Mouse (Mus musculus) thymus, postnatal 25 days (tissue): ENCODE data around the gene Slc22a14.
"Not testable (repeated sequence)": the region's sequence is repeated elsewhere in the genome, so short reads cannot be mapped to it uniquely, and the experiment has no call there.

Experiments used
- DNase-seq: peaks from one replicate; pipeline ENCODE4 v3.0.0; 2022

The Slc22a14 gene

DNA sequence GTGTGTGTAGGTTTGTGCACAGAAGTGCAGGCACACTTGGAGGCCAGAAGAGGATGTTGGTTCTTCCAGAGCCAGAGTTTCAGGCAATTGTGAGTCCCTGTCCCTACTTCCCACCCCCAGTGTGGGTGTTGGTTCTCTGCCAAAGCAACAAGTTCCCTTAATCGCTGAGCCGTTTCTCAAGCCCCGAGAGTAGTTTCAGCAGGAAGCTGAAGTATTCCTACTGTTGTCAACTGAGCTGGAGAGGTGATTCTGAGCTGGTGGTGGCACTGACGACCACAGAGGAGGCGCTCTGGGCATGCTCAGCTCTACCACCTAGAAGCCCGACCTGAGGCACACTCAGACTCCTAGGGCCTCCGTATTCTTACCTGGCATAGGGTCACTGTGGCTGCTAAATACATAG, at the start of gene Slc22a14:
Slc22a14 (minus strand) TSS at position 270 of the 400 bp plus-strand sequence.
- no peak for DNase-seq

DNA sequence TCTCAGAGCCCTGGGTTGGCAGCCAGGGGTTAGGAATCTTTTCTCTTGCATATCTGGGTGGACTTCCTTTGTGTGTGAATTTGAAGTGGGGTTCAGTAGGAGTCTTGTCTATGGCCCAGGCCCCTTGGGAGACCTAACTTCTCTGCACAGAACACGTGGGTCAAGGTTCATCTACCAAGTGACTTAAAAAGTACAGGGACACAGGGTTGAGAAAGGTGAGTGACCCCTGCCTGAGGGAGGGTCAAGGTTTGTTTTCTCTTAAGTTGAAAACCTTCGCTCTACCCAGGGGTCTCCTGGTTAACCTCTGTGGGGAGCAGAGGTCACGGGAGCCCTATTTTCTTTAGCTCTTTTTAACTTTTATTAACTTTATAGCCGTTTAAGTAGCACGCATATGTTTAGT, 44.5 kb upstream of the Slc22a14 start:
- DNase-seq = no peak

DNA sequence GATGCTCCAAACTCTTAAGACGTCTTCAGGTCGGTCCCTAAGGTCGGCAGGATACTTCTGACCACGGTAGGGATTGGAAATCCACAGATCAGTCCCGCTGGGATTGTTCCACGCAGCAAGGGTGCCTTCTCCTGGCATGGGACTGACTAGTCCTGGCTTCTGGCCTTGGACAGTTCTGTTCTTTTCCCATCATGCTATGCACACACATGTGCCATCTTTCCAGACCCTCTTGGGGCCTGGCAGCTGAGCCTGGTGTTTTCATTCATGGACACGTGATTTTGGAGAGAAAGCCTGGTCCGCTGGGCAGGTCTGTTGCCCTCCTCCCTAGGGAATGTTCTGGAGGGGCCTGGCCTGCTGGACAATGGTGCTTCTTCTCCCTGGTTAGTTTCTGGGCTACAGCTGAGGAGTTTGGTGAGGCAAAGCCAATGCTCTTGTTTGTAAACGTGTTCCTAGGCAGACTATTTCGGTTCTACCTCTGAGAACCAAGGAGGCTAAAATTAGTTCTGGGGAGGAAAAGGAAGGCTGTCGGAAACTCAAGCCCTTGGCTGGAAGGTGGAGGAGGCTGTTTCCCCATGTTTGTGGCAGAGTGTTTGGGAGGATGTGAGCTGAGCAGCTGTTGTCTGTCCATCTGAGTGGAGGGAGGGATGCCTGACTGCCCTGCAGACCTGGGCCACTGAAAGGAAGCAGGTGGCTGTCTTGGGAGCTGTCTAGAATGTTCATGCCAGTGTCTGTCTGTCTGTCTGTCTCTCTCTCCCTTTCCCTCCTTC, 43.7 kb upstream of the Slc22a14 start:
- DNase-seq = no peak

DNA sequence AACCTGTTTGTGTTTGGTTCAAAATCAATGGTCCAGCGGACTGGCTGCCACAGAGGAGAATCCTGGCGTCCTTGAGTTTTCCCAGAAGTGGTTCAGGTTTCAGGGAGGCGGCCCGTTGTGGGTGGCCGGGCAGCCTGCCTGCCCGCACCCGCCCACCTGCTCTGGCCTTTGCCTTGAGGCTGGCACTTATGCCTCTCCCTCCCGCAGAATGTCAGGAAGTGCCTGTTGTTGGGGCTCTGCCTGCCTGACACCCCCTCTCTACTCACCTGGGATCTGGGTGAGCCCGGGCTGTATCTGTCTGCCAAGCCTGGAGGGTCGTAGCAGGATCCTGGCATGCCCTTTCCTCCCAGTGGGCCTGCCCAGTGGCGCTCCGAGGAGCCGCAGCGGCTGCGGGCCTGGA, 42.5 kb upstream of the Slc22a14 start:
- no peak for DNase-seq

DNA sequence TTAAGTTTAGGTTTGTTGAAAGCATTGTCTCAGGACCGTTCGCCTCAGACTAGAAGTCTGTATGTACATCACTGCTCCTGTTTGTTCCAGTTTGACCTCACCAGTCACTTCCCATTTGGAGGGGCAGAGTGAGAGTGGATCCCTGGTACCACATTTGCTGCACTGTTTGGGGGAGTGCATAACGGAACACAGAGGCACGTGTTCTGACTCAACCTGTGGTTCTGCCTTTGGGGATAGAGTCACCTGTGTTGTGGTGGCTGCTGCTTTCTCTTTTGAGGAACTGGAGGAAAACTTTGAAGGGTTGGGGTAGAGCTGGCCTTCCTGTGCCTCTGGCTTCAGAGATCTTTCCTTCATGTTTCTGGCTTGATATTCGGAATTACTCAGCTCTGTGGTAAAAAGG, 38.7 kb upstream of the Slc22a14 start:
- DNase-seq = peak; percentile 19

DNA sequence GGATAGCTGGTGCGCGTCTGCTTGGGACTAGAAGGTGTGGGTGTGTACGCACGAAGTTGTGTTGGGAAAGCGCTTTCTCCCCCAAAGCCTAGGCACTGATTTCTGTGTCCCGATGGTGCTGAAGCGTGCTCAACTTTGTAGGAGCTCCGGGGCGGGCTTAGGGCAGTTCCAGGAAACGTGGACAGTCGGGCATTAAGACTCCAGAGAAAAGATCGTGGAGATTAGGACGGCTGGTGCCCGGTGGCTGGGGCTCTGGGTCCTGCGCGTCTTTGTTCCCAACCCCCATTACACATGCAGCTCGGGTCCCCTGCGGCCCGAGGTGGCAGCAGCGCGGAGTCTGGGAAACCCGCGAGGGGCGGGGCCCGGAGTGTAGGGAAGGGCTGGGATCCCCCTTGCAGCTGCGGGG, 37.9 kb upstream of the Slc22a14 start:
- DNase-seq = peak; percentile 28

DNA sequence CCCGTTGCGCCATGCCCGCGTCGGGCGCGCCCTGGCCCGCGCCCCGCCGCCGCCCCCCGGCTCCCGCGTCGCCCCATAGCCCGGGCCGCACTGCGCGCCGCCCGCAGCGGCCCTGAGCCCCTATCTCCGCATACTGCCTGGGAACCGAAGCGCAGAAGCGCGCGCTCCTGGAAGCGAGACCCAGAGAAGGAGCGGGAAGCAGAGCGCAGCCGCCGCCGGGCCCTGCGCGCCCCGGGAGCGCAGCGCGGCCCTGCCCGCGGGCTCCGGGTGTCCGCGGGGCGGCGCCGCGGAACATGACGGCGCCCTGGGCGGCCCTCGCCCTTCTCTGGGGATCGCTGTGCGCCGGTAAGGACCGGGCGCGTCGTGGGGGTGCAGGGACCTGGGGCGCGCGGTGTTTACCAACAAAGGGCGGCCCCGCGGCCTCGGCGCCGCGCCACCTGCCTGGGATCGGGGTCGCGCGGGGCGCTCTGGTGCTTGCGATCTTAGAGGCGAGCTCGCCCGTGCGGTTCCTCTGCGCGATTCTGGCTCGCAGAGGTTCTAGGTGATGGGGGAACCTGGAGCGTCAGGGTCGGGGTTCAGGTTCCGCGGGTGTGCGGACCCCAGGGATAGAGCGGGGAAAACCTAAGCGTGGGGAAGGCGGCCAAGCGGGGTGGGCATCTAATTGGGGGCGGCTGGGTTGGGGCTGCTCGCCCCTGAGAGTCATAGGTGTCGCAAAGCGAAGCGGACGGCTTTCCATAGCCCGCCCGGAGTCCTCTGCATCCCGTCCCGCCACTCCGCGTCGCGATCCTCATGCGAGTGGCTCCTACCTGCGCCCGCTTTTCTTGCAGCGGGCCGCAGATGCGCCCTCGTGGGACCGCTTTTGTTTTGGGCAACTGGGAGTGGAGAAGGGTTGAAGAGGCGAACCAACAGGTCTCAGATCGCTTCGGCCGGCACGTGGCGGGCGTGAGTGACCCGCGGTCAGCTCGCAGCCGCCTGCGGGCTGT, 37.2 kb upstream of the Slc22a14 start:
- peak; percentile 55 for DNase-seq

DNA sequence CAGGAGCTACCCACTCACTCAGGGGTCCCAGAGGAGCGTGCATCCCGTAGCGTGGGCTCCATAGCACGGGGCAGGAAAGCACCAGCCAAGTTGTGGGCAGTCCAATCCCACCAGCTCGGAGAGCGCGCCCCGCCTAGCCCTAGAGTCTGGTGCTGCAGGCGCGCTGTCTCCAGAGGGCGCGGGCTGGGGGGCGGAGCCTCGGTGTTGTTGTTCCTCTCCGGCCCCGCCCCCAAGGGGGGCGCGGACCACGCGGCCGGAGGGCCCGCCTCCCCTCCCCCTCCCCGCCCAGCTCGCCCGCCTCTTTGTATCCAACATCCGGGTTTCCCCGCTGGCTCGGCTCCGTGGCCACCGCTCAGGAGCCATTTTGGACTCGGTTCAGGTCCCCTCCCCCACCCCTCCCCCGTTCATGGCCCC, 36.5 kb upstream of the Slc22a14 start, which contains the start of gene Acvr2b:
Acvr2b (plus strand) TSS at position 318 of the 414 bp plus-strand sequence.
- peak; percentile 92 for DNase-seq

DNA sequence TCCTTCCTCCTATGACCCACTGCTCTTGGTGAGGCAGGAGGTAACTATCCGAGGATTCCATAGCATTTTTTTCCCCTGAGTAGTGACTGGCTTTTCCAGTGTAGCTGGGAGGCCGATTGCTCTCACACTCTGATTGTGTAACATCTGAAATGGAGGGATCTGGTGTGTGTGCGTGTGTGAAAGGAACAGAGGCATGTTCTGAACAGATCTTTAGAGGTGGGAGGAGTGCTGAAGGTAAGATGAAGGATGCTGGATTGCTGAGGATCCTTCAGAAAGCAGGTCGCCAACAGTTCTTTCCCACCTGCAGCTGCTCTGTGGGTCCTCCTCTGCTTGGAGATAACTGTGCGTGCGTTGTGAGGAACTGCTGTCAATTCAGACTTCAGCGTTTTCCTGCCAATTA, 36.0 kb upstream of the Slc22a14 start:
- no peak for DNase-seq

DNA sequence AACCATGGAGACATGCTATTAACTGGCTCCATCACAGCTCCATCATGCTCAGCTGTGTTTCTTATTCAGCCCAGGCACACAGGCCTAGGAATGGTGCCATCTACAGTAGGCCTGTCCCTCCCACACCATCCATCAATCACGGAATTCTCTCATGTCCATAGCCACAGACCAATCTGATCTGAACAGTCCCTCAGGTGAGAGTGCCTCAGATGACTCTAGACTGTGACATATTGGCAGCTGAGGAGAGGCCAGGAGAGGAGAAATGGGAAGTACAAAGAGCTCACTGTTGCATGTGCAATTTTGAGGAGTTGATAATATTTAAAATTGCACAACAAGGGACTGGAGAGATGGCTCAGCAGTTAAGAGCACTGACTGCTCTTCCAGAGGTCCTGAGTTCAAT, 29.5 kb upstream of the Slc22a14 start:
- DNase-seq = no peak

DNA sequence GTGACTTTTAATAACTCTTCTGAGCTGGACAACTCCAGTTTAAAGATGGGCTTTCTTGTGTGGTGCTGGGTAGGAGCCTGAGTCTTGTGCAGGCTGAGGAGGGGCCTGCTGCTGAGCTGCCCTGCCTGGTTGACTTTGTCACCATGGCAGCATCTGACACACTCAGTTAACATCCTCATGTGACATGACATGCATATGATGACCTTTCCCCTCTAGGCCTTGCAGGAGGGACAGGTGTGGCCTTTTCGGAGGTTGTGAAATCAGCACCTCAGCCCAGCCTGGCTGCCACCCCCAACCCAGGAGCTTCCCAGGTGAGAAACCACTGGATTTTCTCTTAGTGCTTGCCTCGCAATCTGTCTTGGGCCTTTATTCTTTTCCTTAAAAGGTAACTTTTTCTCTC, 24.9 kb upstream of the Slc22a14 start:
- no peak for DNase-seq

DNA sequence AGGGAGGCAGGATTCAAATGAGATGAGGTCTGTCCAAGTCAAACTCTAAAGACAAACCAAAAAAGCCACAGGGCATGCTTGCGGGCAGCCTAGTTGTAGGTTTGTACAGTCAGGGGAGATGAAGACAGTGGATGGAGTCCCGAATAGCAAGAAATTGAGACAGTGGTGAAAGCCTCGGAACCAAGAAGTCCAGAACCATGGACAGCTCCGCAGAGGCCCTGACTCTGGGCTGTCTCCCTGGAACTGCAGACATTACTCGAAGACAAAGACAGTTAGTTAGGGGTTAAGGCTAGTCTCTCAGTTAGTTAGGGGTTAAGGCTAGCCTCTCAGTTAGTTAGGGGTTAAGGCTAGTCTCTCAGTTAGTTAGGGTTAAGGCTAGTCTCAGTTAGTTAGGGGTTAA, 23.6 kb upstream of the Slc22a14 start:
- DNase-seq = no peak

DNA sequence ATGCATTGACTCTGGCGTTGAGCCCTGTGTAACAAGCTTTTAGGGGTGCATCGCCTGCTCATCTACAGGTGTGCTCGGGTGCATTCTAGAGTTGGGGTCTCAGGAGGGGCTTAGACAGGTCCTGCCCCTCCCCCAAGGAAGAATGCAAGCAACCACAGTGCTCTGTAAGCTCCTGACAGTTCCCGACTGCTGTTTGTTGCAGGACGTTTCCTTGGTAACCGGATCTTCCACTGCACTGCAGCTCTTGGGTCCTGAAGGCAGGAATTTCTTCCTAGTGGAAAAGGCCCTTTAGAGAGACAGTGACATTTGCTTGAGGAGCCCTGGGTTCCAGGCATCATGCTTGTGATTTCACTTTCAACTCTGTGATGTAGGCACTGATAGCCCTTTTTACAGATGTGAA, 17.2 kb upstream of the Slc22a14 start:
- DNase-seq = no peak

DNA sequence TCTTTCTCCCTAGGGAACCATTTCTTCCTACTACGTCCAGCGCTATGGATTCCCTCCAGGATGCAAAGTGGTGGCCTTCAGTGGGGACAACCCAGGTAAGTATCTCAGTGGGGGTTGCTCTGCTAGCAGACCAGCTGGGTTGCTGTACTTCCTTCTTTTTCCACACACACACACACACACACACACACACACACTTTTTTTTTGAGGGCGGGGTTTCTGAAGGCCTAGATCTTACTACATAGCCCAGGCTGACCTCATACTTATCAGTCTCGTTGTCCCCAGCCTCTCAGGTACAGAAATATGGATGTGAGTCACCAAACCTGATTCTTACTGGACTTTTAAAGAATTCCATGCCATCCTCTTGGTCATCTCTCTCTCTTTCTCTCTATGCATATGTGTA, 12.9 kb upstream of the Slc22a14 start:
- no peak for DNase-seq

DNA sequence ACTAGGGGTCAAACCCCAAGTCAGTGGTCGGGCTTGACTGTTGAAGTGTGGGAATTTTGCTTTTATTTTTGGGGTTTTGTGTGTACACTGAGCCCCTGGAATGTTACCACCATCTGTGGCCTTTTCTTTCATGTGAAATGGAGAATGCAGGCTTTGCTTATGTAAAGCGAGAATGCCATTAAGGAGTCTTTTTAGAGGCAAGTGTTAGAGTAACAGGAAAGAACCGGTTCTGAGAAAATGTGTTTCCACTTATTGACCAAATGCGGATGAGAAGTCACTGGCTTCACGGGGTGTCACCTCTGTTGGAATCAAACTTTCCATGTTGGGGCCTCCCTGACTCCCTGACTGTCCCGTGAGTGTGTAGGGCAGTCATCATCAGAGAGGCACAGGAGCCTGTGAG, 10.2 kb upstream of the Slc22a14 start:
- no peak for DNase-seq

DNA sequence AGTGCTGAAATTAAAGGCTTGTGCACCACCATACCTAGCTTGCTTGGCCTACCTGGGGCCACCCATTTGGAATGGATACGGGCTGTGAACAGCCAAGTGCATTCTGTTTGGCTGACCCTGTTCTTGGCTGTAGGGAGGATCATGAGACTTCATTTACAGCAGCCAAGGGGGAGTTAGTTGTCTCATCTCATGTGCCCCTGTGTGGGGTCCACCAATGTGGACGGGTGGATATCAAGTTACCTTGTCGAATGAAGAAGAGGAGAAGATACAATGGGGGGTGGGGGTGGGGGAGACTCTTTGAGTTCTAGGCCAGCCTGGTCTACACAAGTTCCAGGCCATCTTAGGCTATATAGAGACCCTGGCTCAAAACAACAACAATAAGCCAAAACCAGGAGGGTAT, 9.7 kb upstream of the Slc22a14 start:
- no peak for DNase-seq

DNA sequence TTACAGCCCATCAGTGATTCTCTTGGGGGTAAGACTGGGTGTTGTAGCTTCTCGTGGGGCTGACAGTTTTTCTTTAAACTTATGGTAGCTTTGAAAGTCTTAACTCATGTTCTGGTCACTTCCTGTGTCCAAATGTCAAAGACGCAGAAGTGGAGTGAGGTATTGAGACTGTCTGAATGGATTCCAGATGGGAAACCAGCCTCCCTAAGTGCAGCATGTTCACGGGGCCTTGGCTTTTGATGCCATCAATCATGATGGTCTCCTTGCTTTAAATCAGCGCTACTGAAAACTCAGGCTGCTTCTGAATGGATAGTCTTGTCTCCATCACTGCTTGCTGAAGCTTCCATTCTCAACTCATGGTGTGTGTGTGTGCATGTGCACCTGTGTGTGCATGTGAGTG, 5.9 kb upstream of the Slc22a14 start:
- DNase-seq = no peak

DNA sequence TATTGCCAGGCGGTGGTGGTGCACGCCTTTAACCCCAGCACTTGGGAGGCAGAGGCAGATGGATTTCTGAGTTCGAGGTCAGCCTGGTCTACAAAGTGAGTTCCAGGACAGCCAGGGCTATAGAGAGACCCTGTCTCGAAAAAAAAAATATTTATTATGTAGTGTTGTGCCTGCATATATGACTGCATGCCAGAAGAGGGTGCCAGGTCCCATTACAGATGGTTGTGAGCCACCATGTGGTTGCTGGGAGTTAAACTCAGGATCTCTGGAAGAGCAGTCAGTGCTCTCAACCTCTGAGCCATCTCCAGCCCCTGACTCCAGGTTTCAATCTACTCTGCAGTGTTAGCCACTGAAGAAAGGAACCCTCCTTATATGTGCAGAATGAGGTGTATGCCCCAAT, 5.4 kb upstream of the Slc22a14 start:
- not testable (repeated sequence) for DNase-seq

DNA sequence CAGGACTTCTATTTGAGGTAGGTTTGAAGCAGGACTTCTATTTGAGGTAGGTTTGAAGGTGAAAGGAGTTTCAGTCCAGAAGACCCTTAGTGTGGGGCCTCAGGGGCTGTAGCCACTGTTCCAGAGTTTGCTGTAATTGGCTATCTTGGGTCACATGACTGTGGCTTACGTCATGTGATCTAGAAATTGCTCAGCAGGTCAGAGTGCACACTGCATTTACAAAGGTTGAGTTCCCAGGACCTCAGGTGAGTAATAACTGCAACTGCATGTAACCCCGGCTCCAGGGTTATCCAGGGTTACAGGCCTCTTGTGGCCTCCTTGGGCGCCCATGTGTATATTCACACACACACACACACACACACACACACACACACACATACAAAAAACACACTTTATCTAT, 3.0 kb upstream of the Slc22a14 start:
- no peak for DNase-seq

DNA sequence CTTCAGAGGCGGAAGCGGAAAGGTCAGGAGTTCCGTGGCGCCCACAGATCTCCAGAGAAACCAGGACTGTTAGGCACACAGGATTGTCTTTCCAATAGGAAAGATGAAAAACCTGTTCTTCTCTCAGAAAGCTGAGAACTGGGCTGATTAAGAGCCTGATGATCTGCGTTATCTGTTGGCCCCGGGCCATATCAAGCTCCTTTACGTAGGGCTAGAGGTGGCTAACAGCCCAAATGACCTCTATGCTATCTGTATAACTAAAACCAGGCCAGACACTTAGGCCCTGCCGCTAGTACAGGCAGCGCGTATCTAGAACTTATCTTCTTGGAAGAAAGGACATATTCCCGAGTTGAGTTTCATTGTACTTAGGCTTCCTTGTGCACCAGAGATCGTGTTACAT, 2.1 kb downstream of the Slc22a14 start:
- no peak for DNase-seq

DNA sequence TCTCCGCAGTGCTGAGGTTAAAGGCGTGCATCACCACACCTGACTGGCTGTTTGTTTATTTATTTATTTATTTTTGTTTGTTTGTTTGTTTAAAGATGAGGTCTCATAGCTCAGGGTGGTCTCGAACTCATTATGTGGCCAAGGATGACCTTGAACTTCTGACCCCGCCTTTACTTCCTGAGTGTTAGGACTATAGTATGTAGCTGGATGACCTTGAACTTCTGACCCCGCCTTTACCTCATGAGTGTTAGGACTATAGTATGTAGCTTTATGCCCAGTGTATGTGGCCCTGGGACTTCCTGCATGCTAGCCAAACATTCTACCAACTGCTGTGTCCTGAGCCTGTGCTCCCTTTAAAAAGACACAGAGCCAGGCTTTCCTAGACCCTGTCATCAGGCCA, 3.9 kb downstream of the Slc22a14 start:
- no peak for DNase-seq

DNA sequence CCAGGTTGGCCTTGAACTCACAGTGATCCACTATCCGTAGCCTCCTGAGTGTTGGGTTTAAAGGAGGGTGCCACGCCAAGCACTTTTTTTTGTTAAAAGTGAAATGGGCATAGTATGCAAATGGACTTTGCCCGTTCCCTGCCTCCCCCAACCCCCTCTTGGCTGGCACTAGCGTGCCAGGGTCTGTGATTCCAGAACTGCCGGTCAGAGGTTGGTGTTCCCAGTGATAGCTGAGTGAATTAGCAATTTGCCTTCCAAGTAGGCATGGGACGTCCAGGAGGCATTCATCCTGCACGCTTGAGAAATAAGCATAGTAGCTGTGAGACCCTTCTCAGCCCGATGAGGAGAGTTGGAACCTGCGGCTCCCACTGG, 7.3 kb downstream of the Slc22a14 start:
- no peak for DNase-seq

DNA sequence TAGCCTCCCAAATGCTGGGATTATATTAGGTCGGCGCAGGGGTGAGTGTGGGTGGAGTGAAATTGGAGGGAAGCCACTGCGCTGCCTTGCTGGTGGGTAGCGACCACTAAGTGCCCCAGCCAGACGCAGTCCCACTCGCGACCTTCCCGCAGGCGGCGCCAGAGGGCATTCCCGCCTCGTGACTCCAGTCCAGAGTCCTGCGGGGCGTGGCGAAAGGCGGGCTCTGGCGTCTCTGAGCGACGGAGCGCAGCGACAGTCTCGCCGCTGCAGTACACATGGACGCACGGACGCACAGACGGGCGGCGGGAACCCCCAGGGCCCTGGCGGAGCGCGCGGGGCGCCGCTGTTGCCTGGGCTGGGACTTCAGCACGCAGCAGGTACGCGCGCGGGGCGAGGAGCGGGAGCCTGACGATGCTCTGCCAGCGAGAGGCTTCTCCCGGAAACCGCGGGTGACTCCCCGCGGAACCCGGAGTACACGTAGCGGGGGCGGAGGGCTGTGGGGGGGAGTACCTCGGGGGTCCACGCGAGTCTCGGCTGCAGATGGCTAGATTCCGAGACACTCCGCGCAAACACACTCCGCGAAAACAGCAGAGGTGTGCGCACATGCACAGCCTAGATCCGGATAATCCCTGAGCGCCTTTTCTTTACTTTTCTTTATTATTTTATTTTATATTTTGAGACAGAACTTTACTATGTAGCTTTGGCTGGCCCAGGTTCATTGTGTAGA, 7.9 kb downstream of the Slc22a14 start, which contains the start of gene Xylb:
Xylb (plus strand) TSS at position 51 of the 727 bp plus-strand sequence.
- peak; percentile 91 for DNase-seq
